Mouse (Mus musculus): ENCODE results near the gene Tmem217. TPM values are rescaled to one million over a fixed set of nuclear protein-coding genes. Genes with fewer than 3 reads are reported as not detected.

Tmem217 gene
- polyA plus RNA-seq, 1 experiment from 2014 or later, result not detected

DNA sequence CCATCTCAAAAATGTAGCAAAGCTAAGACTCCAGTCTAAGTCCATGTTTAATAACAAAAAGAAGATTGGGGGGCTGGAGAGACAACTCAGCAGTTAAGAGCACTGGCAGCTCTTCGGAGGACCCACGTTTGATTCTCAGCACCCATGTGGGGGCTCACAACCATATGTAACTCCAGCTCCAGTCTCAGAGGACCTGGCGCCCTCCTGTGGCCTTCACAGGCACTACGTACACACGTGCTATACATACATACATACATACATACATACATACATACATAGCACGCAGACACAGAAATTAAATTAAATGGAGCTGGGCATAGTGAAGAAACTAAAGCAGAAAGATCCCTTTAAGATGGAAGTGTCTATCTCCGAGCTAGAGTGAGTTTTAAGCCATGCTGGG is 69.6 kb downstream of the Tmem217 start:
- DNase-seq (ENCODE audit: low spot score) (no peak), ATAC-seq (no peak)
- Histone ChIP-seq H3K9me3 (replicated peaks; ENCODE audit: control insufficient read depth, low read length) (no peaks in the 10 kb centered on the region), H3K27me3 (replicated peaks; ENCODE audit: control insufficient read depth, insufficient read depth, low read length) (no peaks in the 10 kb centered on the region), H3K27ac (ENCODE audit: low read depth, low read length) (no peak overlapping the region), H3K4me1 (ENCODE audit: control insufficient read depth, insufficient read depth, low read length) (no peaks in the 10 kb centered on the region), H3K36me3 (ENCODE audit: control insufficient read depth, insufficient read depth, low read length) (no peaks in the 10 kb centered on the region), H3K4me3 (ENCODE audit: low read depth, low read length) (no peak overlapping the region), H3K4me2 (ENCODE audit: low read length) (no peak overlapping the region), H3K9ac (ENCODE audit: low read length) (no peak overlapping the region)
- 94% methylated on average over 7 of the region's 7 CpGs for WGBS

DNA sequence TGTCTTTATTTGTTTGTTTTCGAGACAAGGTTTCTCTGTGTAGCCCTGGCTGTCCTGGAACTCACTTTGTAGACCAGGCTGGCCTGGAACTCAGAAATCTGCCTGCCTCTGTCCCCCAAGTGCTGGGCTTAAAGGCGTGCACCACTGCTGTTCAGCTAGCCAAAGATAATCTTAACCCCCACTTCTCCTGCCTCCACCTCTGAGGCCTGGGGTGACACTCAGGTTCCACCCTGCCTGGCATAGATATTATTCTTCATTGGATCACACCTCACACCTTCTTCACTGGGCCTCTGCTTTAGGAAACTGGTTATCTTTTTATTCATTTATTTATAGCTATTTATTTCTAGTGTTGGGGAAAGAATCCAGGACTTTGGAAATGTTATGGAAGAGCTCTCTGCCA is 71.9 kb downstream of the Tmem217 start:
- ATAC-seq, result no peak
- Histone ChIP-seq H3K9me3 (replicated peaks; ENCODE audit: control insufficient read depth, low read length) (no peaks in the 10 kb centered on the region), H3K4me1 (ENCODE audit: control insufficient read depth, insufficient read depth, low read length) (no peaks in the 10 kb centered on the region), H3K4me2 (ENCODE audit: low read length) (no peak overlapping the region), H3K27me3 (replicated peaks; ENCODE audit: control insufficient read depth, insufficient read depth, low read length) (no peaks in the 10 kb centered on the region), H3K9ac (ENCODE audit: low read length) (no peak overlapping the region), H3K27ac (ENCODE audit: low read depth, low read length) (no peak overlapping the region), H3K36me3 (ENCODE audit: control insufficient read depth, insufficient read depth, low read length) (no peaks in the 10 kb centered on the region), H3K4me3 (ENCODE audit: low read depth, low read length) (no peak overlapping the region)
- 73% methylated on average over 2 of the region's 2 CpGs for WGBS
- DNase-seq (ENCODE audit: low spot score), result no peak

DNA sequence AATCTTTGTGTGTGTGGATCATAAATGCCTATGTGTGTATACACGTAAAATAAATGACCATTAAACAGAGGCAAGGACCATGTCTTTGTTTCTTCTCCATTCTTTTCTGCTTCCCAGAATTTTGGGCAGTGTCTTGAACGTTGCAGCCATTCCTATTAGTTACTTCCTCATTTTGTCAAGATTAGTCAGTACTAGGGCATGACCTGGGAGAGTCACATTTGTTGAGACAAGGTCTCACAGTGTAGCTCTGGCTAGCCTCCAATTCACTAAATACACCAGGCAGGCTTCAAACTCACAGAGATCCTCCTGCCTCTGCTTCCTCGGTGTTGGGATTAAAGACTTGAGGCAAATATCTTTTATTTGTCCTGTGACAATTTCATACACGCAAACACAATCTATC is 73.9 kb downstream of the Tmem217 start:
- 92% methylated on average over 4 of the region's 4 CpGs for WGBS
- H3K4me3 ChIP-seq (ENCODE audit: low read depth, low read length), result no peak overlapping the region
- H3K27ac ChIP-seq (ENCODE audit: low read depth, low read length), result no peak overlapping the region
- no peak for ATAC-seq
- H3K9me3 ChIP-seq (replicated peaks; ENCODE audit: control insufficient read depth, low read length), result no peaks in the 10 kb centered on the region
- no peaks in the 10 kb centered on the region for H3K4me1 ChIP-seq (ENCODE audit: control insufficient read depth, insufficient read depth, low read length)
- DNase-seq (ENCODE audit: low spot score), result no peak
- no peaks in the 10 kb centered on the region for H3K27me3 ChIP-seq (replicated peaks; ENCODE audit: control insufficient read depth, insufficient read depth, low read length)
- H3K4me2 ChIP-seq (ENCODE audit: low read length), result no peak overlapping the region
- H3K36me3 ChIP-seq (ENCODE audit: control insufficient read depth, insufficient read depth, low read length), result no peaks in the 10 kb centered on the region
- no peak overlapping the region for H3K9ac ChIP-seq (ENCODE audit: low read length)

DNA sequence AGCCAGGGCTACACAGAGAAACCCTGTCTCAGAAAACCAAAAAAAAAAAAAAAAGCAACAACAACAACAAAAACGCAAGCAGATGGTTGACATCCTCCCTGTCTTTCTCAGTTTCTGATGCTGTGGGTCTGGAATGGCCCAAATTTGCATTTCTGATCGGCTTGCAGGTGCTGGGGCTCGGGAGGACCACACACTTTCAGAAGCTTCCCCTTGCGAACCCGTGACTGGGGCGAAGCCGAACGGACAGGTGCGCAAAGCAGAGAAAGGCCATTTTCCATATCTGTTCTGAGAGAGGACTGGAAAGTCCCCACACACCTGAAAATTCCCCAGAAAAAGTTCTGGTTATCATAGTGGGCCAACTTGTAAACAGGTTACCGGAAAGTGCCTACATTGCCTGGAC is 74.8 kb downstream of the Tmem217 start:
- WGBS, result 91% methylated on average over 10 of the region's 10 CpGs
- no peaks in the 10 kb centered on the region for H3K27me3 ChIP-seq (replicated peaks; ENCODE audit: control insufficient read depth, insufficient read depth, low read length)
- no peaks in the 10 kb centered on the region for H3K36me3 ChIP-seq (ENCODE audit: control insufficient read depth, insufficient read depth, low read length)
- H3K4me2 ChIP-seq (ENCODE audit: low read length), result no peak overlapping the region
- H3K9me3 ChIP-seq (replicated peaks; ENCODE audit: control insufficient read depth, low read length), result no peaks in the 10 kb centered on the region
- no peak for ATAC-seq
- no peak overlapping the region for H3K4me3 ChIP-seq (ENCODE audit: low read depth, low read length)
- no peaks in the 10 kb centered on the region for H3K4me1 ChIP-seq (ENCODE audit: control insufficient read depth, insufficient read depth, low read length)
- H3K27ac ChIP-seq (ENCODE audit: low read depth, low read length), result no peak overlapping the region
- H3K9ac ChIP-seq (ENCODE audit: low read length), result no peak overlapping the region
- no peak for DNase-seq (ENCODE audit: low spot score)

DNA sequence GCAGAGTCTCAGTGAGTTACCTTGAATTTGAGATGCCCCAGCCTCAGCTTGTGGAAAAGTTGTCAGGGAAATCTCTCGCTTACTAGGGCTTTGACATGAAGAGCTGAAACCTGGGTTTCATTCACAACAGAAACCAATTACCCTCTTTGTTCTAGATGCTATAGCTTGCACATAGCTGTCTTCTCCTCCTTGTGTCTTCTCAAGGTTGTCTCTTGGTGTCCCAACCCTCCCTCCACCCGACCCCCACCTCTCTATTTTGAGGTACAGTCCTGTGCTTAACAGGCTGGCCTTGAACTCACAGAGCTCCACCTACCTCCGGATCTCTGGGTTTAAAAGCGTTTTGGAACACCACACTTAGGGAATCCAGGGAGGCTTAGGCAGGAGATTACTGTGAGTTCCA is 75.7 kb downstream of the Tmem217 start:
- H3K27me3 ChIP-seq (replicated peaks; ENCODE audit: control insufficient read depth, insufficient read depth, low read length), result no peaks in the 10 kb centered on the region
- H3K27ac ChIP-seq (ENCODE audit: low read depth, low read length), result no peak overlapping the region
- no peak for ATAC-seq
- H3K4me3 ChIP-seq (ENCODE audit: low read depth, low read length), result no peak overlapping the region
- no peaks in the 10 kb centered on the region for H3K36me3 ChIP-seq (ENCODE audit: control insufficient read depth, insufficient read depth, low read length)
- WGBS, result 69% methylated on average over 4 of the region's 4 CpGs
- no peaks in the 10 kb centered on the region for H3K4me1 ChIP-seq (ENCODE audit: control insufficient read depth, insufficient read depth, low read length)
- no peak for DNase-seq (ENCODE audit: low spot score)
- no peak overlapping the region for H3K9ac ChIP-seq (ENCODE audit: low read length)
- 0 out of 2 replicates have a peak, but pooled peaks cover 2% of the 10 kb centered on the region for H3K9me3 ChIP-seq (replicated peaks; ENCODE audit: control insufficient read depth, low read length)
- no peak overlapping the region for H3K4me2 ChIP-seq (ENCODE audit: low read length)

Small RNA genes lying within 50 kb of the gene (microRNA-seq; reads per million reads assigned to microRNA genes)
- not detected for gene Mir7667

Other genes starting within 250 kb of the Tmem217 start
- gene Pi16, start 234.7 kb downstream of the Tmem217 start, polyA plus RNA-seq (2014; fragmentation: Nextera tagmentation; extraction: Ambion mirVana), result 1.2 TPM in 2 replicates
- gene Mtch1, start 204.5 kb downstream of the Tmem217 start, polyA plus RNA-seq (2014; fragmentation: Nextera tagmentation; extraction: Ambion mirVana), result 418 and 521 TPM in 2 replicates
- 3.4 and 6.1 TPM in 2 replicates for gene Fgd2, start 191.5 kb downstream of the Tmem217 start, polyA plus RNA-seq (2014; fragmentation: Nextera tagmentation; extraction: Ambion mirVana)
- gene Pim1, start 61.6 kb downstream of the Tmem217 start, polyA plus RNA-seq (2014; fragmentation: Nextera tagmentation; extraction: Ambion mirVana), result 11.4 and 15.7 TPM in 2 replicates
- gene Gm17657, start 2.7 kb downstream of the Tmem217 start, polyA plus RNA-seq (2014; fragmentation: Nextera tagmentation; extraction: Ambion mirVana), result not detected in 2 replicates
- gene Tbc1d22b, start 2.6 kb downstream of the Tmem217 start, polyA plus RNA-seq (2014; fragmentation: Nextera tagmentation; extraction: Ambion mirVana), result 18.4 and 21.3 TPM in 2 replicates
- gene Rnf8, start 62.4 kb upstream of the Tmem217 start, polyA plus RNA-seq (2014; fragmentation: Nextera tagmentation; extraction: Ambion mirVana), result 89.7 and 96.7 TPM in 2 replicates
- gene Gm28043, start 62.5 kb upstream of the Tmem217 start, polyA plus RNA-seq (2014; fragmentation: Nextera tagmentation; extraction: Ambion mirVana), result 1.9 and 2.4 TPM in 2 replicates
- gene Cmtr1, start 108.2 kb upstream of the Tmem217 start, polyA plus RNA-seq (2014; fragmentation: Nextera tagmentation; extraction: Ambion mirVana), result 116 and 138 TPM in 2 replicates
- 12.8 and 14.0 TPM in 2 replicates for gene Ccdc167, start 164.7 kb upstream of the Tmem217 start, polyA plus RNA-seq (2014; fragmentation: Nextera tagmentation; extraction: Ambion mirVana)